Mouse (Mus musculus): ENCODE results near the gene Cd244a.

GRCm38 (mm10) chr1:171604686-171605085, 45.7 kb downstream of the Cd244a start:
- TF ChIP-seq CTCF (IDR thresholded peaks at IDR 0.05; ENCODE audit: extremely low read depth, insufficient read length, insufficient replicate concordance, low read depth, low read length) (no peak), POLR2A (IDR thresholded peaks at IDR 0.05; ENCODE audit: low read depth, low read length) (no peak)
